Mouse (Mus musculus) layer of hippocampus, adult 8-10 months (tissue): ENCODE data around the gene Zfp960. TPM values are rescaled to one million over a fixed set of nuclear protein-coding genes. Genes with fewer than 3 reads are reported as not detected.
A peak's percentile ranks its signal among the peaks of the same experiment; 100 is the strongest.
"Not testable (repeated sequence)": the region's sequence is repeated elsewhere in the genome, so short reads cannot be mapped to it uniquely, and the experiment has no call there.

ENCODE experiments used
- DNase-seq, 2 experiments: peaks; one replicate each; pipeline ENCODE4 v3.0.0; 2022; ENCODE audit warnings: low spot score in 2 of 2
- total RNA-seq, 4 experiments: library from RNA; stranded (reverse); gene quantifications; 2 replicates each; pipeline ENCODE4 v1.2.4; 2022

Zfp960 gene
- 1 to 10 TPM; 6.6 to 9.1 (median 8.7) TPM for total RNA-seq

DNA sequence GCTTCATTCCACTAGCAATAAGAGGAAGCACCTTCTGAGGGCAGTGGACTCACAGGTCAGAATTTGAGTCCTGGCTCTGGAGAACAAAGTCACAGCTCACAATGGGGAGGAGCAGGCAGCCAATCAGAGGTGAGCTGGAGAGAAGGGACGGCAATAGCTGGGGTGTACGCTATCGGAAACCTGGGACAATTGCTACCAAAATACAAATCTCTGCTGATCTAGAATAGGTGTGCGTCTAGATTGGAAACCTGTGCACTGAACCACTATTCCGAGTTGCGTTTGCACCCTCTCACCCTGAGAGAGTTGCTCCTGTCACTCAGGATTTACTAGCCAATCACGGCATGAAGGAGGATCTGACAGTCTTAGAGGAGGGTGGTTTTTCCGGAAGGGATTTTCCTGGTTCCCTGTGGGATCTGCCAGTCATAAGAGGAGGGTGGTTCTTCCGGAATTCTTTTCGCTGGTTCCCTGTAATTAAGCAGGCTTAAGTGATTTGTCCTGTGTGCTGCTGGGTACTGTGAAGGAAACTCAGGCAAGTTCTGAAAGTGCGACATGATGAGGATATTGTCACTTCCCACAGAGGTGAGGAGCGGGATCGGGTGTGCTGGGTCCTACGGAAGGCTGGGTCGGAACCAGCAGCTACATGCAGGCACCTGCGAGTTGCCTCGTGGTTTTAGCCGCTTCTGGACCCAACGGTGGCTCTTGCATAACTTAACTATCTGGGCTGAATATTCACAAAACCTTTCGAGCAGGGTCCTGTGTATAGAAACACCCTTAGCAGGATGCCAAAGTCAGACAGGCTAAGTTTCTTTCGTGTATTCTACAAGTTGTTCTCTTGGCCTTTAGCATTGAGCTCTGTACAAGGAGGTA is at the start of gene Zfp960:
TSS of gene Zfp960 (plus strand) at position 486 of the 867 bp plus-strand sequence.
- DNase-seq = peak; percentile 85 to 88

DNA sequence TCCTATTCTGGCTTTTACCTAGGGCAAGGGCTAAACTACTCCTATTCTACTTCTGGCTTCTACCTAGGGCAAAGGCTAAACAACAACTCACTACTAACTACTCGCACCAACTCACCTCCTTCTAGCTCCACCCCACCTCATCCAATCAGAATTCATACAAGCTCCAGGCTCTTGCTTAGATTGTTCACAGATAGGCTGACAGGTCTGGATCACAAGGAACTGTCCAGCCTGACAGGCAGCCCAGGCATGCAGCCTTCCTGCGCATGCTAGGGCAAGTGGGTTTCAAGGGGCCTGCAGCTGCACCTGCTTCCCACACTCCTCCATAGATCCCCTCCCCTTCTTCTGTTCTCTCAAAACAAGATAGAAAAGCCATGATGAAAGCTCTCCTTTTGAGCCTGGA is 45.8 kb upstream of the Zfp960 start:
- DNase-seq = not testable (repeated sequence)

DNA sequence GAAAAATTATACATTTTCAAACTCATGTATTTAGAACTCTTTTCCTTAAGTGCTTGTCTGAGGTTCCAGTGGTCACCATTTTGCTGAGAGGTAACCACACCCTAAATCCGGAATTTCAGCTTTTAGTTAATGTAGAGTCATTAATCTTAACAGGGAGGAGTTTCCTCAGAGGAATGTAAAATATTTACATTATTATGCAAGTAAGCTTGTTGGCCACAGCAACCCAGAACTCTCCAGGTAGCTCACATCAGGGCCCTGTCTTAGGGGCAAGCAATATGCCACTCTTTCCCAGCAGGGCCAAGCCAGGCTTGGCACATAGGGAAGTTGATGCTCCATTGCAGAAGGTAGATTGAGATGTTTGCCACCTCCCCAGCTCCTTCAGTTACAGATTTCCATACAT is 4.3 kb upstream of the Zfp960 start:
- not testable (repeated sequence) for DNase-seq

DNA sequence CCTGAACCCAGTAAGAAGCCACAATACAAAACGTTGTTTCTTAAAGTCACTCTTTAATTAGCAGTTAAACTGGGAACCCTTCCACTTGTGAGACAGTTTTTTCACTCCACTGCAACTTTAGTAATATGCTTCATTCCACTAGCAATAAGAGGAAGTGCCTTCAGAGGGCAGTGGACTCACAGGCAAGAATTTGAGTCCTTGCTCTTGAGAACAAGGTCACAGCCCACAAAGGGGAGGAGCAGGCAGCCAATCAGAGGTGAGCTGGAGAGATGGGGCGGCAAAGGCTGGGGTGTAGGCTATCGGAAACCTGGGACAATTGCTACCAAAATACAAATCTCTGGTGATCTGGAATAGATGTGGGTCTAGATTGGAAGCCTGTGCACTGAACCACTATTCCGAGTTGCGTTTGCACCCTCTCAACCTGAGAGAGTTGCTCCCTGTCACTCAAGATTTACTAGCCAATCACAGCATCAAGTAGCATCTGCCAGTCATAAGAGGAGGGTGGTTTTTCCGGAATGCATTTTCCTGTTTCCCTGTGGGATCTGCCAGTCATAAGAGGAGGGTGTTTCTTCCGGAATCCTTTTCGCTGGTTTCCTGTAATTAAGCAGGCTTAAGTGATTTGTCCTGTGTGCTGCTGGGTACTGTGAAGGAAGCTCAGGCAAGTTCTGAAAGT is 57.1 kb downstream of the Zfp960 start, which contains the start of gene Zfp97:
TSS of gene Zfp97 (plus strand) at position 586 of the 673 bp plus-strand sequence.
- not testable (repeated sequence) for DNase-seq

Other genes with a start within 250 kb of the Zfp960 start
- gene Zfp97, start 57.3 kb downstream of the Zfp960 start, total RNA-seq = 1 to 10 TPM; 4.2 to 5.9 (median 5.0) TPM